Mouse (Mus musculus): Measurements from ENCODE around the gene Hist2h2be.
A peak's percentile ranks its signal among the peaks of the same experiment; 100 is the strongest.
"Not testable (repeated sequence)": the region's sequence is repeated elsewhere in the genome, so short reads cannot be mapped to it uniquely, and the experiment has no call there.

Gene Hist2h2be

GRCm38 (mm10) chr3:96262216-96262875, 41.4 kb downstream of the Hist2h2be start:
- peak; percentile 95 for DNase-seq (ENCODE audit: low read depth, low spot score)

GRCm38 (mm10) chr3:96262979-96263550, 42.1 kb downstream of the Hist2h2be start, which contains the start of gene Hist2h4:
Hist2h4 (minus strand) TSS chr3:96263311.
- DNase-seq (ENCODE audit: low read depth, low spot score): peak; percentile 95

GRCm38 (mm10) chr3:96263558-96264403, 42.9 kb downstream of the Hist2h2be start:
- peak; percentile 69 for DNase-seq (ENCODE audit: low read depth, low spot score)

GRCm38 (mm10) chr3:96264404-96264949, 43.6 kb downstream of the Hist2h2be start:
- no peak for DNase-seq (ENCODE audit: low read depth, low spot score)

- no peak for DNase-seq (ENCODE audit: low read depth, low spot score)
Observed at GRCm38 (mm10) chr3:96266132-96266710, 45.3 kb downstream of the Hist2h2be start.

GRCm38 (mm10) chr3:96267541-96267940, 46.6 kb downstream of the Hist2h2be start:
- DNase-seq (ENCODE audit: low read depth, low spot score): no peak

- peak; percentile 94 for DNase-seq (ENCODE audit: low read depth, low spot score)
Observed at GRCm38 (mm10) chr3:96268051-96268775, 47.3 kb downstream of the Hist2h2be start, which contains the start of gene Hist2h3b. Hist2h3b (plus strand) TSS chr3:96268654.

- DNase-seq (ENCODE audit: low read depth, low spot score): not testable (repeated sequence)
Observed at GRCm38 (mm10) chr3:96268776-96269378, 48.0 kb downstream of the Hist2h2be start.

- peak; percentile 99 for DNase-seq (ENCODE audit: low read depth, low spot score)
Observed at GRCm38 (mm10) chr3:96269511-96270474, 48.9 kb downstream of the Hist2h2be start, which contains the start of gene Hist2h2bb. Hist2h2bb (plus strand) TSS chr3:96269752.
